Mouse (Mus musculus): ENCODE data around the gene Zcchc14.
"Not testable (repeated sequence)": the region's sequence is repeated elsewhere in the genome, so short reads cannot be mapped to it uniquely, and the experiment has no call there.

GRCm38 (mm10) chr8:121667936-121668500 lies 15.3 kb upstream of the Zcchc14 start:
- not testable (repeated sequence) for TF ChIP-seq CTCF, EP300 (IDR thresholded peaks at IDR 0.05; ENCODE audit: low read depth)
